Mouse (Mus musculus): ENCODE data around the gene Slc11a2.

Gene Slc11a2

GRCm38 (mm10) chr15:100424396-100425122 lies at the start of gene Slc11a2:
Gene Slc11a2, minus strand, starts transcription at chr15:100425072.
- DNase-seq (ENCODE audit: low read depth, low spot score) = no peak

- no peak for DNase-seq (ENCODE audit: low read depth, low spot score)
Observed at GRCm38 (mm10) chr15:100473926-100474503, 49.1 kb upstream of the Slc11a2 start.

GRCm38 (mm10) chr15:100470037-100470436 lies 45.2 kb upstream of the Slc11a2 start:
- no peak for DNase-seq (ENCODE audit: low read depth, low spot score)

GRCm38 (mm10) chr15:100469189-100469545 lies 44.3 kb upstream of the Slc11a2 start:
- no peak for DNase-seq (ENCODE audit: low read depth, low spot score)

DNA sequence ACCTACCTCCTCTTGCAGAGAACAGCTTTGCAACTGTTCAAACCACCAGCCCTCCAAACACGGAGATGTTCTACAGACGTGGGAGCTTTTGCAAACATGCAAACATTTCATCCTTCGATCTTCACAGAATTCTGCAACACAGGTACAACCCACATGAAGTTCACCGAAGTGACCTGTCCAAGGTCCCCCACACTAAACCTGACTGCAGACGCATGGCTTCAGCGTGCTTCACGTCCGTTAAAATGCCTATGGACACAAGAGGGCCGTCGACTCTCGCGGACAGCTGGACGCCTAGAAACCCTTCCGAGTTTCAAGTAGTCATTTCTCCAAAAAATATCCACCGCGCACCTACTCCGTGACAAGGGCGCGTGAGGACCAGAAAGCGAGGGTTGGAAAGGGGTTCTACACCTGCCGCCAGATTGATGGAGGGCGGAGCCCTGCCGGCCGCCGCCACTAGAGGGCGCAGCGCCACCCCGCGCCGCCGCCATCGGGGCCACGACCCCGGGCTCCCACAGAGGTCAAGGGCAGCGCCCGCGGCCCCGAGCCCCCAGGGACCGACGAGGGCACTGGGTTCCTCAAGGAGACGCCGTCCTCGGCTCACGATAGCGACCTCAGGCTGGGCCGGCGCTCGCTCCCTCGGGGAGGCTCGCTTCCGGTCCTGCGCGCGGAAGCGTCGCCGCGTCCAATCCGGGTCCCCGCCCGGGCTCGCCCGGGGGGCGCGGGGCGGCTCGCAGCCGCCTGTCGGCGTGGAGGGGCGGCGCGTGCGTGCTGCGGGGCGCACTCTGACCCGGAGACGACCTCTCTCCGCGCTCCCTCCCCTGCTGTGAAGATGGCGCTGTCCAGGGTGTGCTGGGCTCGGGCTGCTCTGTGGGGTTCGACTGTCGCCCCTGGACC lies 43.7 kb upstream of the Slc11a2 start, which contains the start of gene Letmd1:
Gene Letmd1 (plus strand): TSS at position 729 of the 894 bp plus-strand sequence.
- DNase-seq (ENCODE audit: low read depth, low spot score) = peak; percentile 93

DNA sequence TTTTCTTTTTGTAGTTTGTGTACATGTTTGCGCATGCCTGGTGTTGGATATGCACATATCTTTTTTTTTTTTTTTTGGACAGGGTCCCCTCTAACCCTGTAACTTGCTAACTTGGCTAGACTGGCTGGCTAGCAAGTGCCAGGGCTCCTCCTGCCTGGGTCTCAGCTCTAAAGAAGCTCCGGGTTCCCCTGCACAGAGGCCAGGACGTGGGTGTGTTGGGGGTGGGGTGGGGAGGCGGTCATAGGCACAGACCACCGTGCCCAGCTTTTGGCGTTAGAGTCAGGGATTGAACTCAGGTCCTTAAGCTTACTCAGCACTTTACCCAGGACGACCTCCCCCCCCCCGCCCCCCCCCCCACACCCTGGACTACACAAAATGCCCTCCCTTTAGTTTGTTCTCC lies 42.9 kb upstream of the Slc11a2 start:
- no peak for DNase-seq (ENCODE audit: low read depth, low spot score)

- DNase-seq (ENCODE audit: low read depth, low spot score) = no peak
Observed at GRCm38 (mm10) chr15:100465432-100465831, 40.6 kb upstream of the Slc11a2 start.

GRCm38 (mm10) chr15:100463712-100464111 lies 38.8 kb upstream of the Slc11a2 start:
- peak; percentile 68 for DNase-seq (ENCODE audit: low read depth, low spot score)

- DNase-seq (ENCODE audit: low read depth, low spot score) = no peak
Observed at GRCm38 (mm10) chr15:100462086-100462485, 37.2 kb upstream of the Slc11a2 start.

- no peak for DNase-seq (ENCODE audit: low read depth, low spot score)
Observed at GRCm38 (mm10) chr15:100461646-100462045, 36.8 kb upstream of the Slc11a2 start.

- DNase-seq (ENCODE audit: low read depth, low spot score) = peak; percentile 48
Observed at GRCm38 (mm10) chr15:100460942-100461341, 36.1 kb upstream of the Slc11a2 start.

- peak; percentile 80 for DNase-seq (ENCODE audit: low read depth, low spot score)
Observed at GRCm38 (mm10) chr15:100458055-100458454, 33.2 kb upstream of the Slc11a2 start.

DNA sequence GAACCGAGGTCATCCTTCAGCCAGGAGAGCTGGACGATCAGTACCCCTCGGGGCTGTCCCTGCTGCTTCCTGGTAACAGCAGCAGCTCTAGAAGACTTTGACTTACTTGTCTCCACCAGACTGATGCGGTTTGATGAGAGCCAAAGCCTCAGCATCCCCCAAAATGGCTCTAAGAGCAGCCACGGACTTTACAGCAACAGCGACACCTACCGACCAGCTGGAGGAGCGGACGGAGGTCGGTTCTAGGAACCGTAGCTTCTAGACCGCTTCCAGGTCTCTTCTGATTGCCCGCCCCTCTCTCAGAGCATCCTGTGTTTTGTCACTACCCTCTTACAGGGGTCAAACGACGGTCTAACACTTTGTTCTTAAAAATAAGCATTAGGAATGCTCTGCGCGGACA lies 32.5 kb upstream of the Slc11a2 start:
- DNase-seq (ENCODE audit: low read depth, low spot score) = peak; percentile 90

DNA sequence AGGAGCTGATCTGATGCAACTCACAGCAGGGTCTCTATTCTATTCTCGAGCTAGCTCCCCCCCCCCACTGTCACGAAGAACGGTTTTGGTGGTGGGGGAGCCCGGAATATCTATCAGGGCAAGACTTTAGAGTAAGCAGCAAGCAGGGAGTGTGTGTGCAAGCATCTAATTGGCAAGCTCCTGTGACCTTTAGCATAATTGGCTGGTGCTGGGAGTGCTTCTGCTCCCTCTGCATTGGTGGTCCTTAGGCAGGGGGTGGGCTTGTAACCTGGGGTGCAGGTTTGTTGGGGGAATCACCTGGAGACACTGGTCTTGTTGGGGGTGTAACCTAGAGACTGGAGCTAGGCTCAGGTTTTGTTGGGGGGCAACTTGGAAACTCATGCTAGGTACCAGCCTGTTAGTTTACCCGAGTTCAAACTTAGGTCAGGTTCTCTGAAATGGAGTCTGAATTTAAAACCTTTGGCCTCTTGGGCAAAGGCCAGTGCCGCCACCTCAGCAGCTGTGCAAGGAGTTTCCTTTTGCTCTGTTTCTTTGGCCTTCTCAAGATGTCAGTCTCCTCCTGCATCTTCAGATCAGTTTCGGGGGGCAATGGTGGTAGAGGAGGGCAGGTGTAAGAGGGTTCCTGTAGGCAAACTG lies 31.6 kb upstream of the Slc11a2 start:
- no peak for DNase-seq (ENCODE audit: low read depth, low spot score)

GRCm38 (mm10) chr15:100452486-100452885 lies 27.6 kb upstream of the Slc11a2 start:
- DNase-seq (ENCODE audit: low read depth, low spot score) = no peak

GRCm38 (mm10) chr15:100451245-100451644 lies 26.4 kb upstream of the Slc11a2 start:
- DNase-seq (ENCODE audit: low read depth, low spot score) = no peak

- no peak for DNase-seq (ENCODE audit: low read depth, low spot score)
Observed at GRCm38 (mm10) chr15:100449495-100449894, 24.6 kb upstream of the Slc11a2 start.

- DNase-seq (ENCODE audit: low read depth, low spot score) = no peak
Observed at GRCm38 (mm10) chr15:100448572-100448971, 23.7 kb upstream of the Slc11a2 start.

DNA sequence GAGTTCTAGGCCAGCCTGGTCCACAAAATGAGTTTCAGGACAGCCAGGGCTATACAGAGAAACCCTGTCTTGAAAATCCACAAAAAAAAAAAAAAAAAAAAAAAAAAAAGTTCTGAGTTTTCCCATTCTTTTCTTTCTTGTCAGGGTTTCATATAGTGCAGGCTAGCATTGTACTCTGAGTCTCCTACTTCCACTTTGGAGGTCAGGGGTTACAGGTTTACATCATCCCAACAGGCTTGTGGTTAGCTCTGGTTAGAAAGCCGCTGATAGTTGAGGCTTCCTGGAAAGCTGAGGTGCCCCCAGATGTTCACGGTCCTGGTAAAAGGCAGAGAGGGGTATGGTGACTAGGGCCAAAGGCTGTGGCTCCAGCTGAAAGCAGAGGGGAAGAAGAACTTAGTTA lies 22.0 kb upstream of the Slc11a2 start:
- no peak for DNase-seq (ENCODE audit: low read depth, low spot score)

- DNase-seq (ENCODE audit: low read depth, low spot score) = peak; percentile 89
Observed at GRCm38 (mm10) chr15:100443126-100443922, 18.5 kb upstream of the Slc11a2 start.

DNA sequence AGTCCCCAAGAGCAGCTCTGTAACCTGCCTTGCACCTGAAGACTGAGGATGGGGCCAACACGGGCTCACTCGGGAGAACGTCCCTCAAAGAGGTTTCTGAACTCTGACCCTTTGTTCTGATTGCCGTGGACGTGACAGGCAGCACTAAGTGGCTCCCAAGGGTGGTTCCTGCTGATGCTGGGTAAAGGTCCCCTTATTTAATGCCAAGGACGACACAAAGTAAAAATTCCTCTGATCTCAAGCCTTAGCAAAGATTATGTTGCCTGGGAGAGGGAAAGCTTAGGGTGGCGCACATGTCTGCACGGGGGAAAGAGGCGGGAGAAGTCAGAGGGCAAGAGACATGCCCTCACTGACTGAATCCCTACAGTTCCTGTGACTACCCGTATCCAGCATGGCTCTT lies 11.6 kb upstream of the Slc11a2 start:
- DNase-seq (ENCODE audit: low read depth, low spot score) = no peak

All from mesoderm, embryonic 11.5 days (tissue).